Mouse (Mus musculus) midbrain, embryonic 15.5 days (tissue): Measurements from ENCODE around the gene Acsbg2. TPM values are rescaled to one million over a fixed set of nuclear protein-coding genes. Genes with fewer than 3 reads are reported as not detected.

Experiments used
- ATAC-seq: fragments of 200-750 bp; cut with Nextera tagmentation; replicated peaks from 2 replicates; pipeline ENCODE4 v1.8.0; 2017; ENCODE audit warnings: moderate TSS enrichment
- H3K27ac ChIP-seq: fragments of 300-500 bp; sonication (generic); 2 replicates; pipeline ENCODE4 v1.5.1; 2015; ENCODE audit warnings: mild to moderate bottlenecking, inconsistent platforms
- H3K27me3 ChIP-seq: fragments of 300-500 bp; sonication (generic); replicated peaks from 2 replicates; pipeline ENCODE4 v1.6.1; 2015; ENCODE audit warnings: inconsistent platforms
- H3K36me3 ChIP-seq: fragments of 300-500 bp; sonication (generic); replicated peaks from 2 replicates; pipeline ENCODE4 v1.6.1; 2015; ENCODE audit warnings: inconsistent platforms
- H3K4me1 ChIP-seq: fragments of 300-500 bp; sonication (generic); 2 replicates; pipeline ENCODE4 v1.6.1; 2015; ENCODE audit warnings: inconsistent platforms
- H3K4me2 ChIP-seq: fragments of 300-500 bp; sonication (generic); 2 replicates; pipeline ENCODE4 v1.6.1; 2015; ENCODE audit warnings: inconsistent platforms, mild to moderate bottlenecking, moderate library complexity
- H3K4me3 ChIP-seq: fragments of 300-500 bp; sonication (generic); 2 replicates; pipeline ENCODE4 v1.5.1; 2015; ENCODE audit warnings: mild to moderate bottlenecking, inconsistent platforms
- H3K9ac ChIP-seq: fragments of 300-500 bp; sonication (generic); 2 replicates; pipeline ENCODE4 v1.6.1; 2015; ENCODE audit warnings: mild to moderate bottlenecking, inconsistent platforms
- H3K9me3 ChIP-seq: fragments of 300-500 bp; sonication (generic); 2 replicates; pipeline ENCODE4 v1.6.1; 2016; ENCODE audit warnings: inconsistent platforms
- WGBS: fragments of 180-500 bp; shearing (Covaris S2); methylation state at CpG from one replicate; pipeline ENCODE4 v1.1.7; 2015; ENCODE audit warnings: mixed read lengths; 5-methylcytosine and 5-hydroxymethylcytosine counted together
- polyA plus RNA-seq: library from polyadenylated mRNA; unstranded; fragments of >200 nt; fragmentation: Nextera tagmentation; extraction: Ambion mirVana; gene quantifications from 2 replicates; pipeline ENCODE4 v1.2.1, GENCODE M21; 2015

The Acsbg2 gene
- polyA plus RNA-seq, 1 experiment from 2014 or later = not detected

DNA sequence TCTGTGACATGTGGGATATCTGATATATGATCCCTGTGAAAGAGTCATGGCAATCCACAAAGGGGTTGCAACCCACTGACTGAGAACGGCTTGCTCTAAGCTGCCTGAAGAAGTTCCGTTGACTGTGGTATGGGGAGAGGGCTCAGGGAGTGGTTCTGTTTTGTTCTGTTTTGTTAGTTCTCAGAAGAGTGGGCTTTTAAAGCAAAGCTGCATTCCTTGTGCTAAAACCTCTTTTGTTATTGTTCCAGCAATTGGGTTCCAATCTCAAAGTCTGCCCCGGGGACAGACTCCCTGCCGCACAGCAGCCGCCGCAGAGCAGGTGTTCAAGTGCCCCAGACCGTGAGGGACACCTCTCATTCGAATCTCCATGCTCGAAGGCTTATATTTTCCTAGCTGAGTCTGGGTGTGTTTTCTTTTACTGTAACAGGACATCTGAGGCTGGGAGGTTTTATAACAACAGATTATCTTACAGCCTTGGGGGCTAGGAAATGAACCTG, 4.7 kb downstream of the Acsbg2 start:
- Histone ChIP-seq H3K4me1 (no peaks in the 10 kb centered on the region), H3K27me3 (no peaks in the 10 kb centered on the region), H3K9ac (no peak overlapping the region), H3K9me3 (no peaks in the 10 kb centered on the region; the same call in 1 of the 2 replicates), H3K4me3 (no peak overlapping the region), H3K4me2 (no peak overlapping the region), H3K27ac (no peak overlapping the region), H3K36me3 (no peaks in the 10 kb centered on the region)
- no peak for ATAC-seq
- 35% methylated on average over 9 of the region's 9 CpGs for WGBS

DNA sequence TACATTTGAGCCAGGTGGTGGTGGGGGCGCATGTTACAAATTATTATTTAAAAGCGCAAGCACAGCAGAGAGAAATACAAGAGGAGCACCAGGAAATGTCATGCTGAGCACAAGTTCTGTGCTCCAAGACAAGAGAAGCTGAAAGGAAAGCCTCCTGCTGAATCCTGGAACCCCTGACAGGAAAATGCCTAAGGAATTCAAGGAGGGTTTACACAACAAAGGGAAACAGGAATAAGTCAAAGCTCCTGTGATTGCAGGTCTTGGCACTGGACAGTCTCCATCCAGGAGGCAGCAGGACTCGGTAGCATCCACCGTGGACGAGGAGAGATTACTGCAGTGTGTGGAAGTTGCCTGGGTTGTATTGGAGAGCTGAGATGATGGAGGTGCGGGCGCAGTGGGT, 8.2 kb downstream of the Acsbg2 start:
- H3K4me3 ChIP-seq = no peak overlapping the region
- H3K27me3 ChIP-seq = no peaks in the 10 kb centered on the region
- H3K9ac ChIP-seq = no peak overlapping the region
- H3K4me1 ChIP-seq = no peaks in the 10 kb centered on the region
- H3K4me2 ChIP-seq = no peak overlapping the region
- WGBS = 75% methylated on average over 7 of the region's 7 CpGs
- H3K36me3 ChIP-seq = no peaks in the 10 kb centered on the region
- no peak for ATAC-seq
- H3K27ac ChIP-seq = no peak overlapping the region
- H3K9me3 ChIP-seq = no peaks in the 10 kb centered on the region; the same call in 1 of the 2 replicates

DNA sequence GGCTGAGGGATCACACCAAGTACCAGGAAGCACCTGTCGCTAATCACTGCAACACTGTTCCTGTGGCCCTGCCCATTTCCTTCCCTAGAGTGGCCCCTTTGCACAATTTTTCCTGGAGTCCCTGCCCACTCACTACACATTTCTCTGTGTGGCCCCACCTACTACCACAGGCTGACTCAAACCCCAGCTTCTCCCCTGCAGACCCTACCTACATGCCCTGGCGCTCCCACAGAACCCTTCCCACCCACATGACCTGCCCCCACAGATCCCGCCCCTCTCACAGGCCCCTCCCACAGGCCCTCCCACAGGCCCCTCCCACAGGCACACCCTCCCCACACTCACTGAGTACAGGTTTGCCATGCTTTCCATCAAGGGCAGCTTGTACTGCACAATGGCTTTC, 13.1 kb downstream of the Acsbg2 start:
- Histone ChIP-seq H3K27me3 (no peaks in the 10 kb centered on the region), H3K36me3 (no peaks in the 10 kb centered on the region), H3K9me3 (no peaks in the 10 kb centered on the region), H3K9ac (no peak overlapping the region), H3K27ac (no peak overlapping the region), H3K4me2 (no peak overlapping the region), H3K4me3 (no peak overlapping the region), H3K4me1 (no peaks in the 10 kb centered on the region)
- 63% methylated on average over 3 of the region's 3 CpGs for WGBS
- ATAC-seq = no peak

DNA sequence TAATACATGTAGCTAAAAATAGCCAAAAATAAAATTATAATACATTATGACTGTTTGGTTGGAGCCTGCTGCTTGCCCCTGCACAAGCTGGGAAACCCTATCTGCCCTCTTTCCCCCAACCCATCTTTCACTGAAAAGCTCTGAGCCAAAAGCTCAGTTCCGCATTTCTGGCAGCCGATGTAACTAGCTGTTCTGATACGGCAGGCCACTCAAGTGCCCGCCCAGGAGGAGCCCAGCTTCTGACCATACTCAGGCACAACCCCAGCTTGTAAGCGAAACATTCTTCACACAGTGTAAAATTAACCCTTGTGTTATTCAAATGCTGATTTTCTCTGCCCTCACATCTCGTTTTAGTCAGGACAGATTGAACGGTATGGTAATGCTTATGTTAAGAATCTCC, 15.3 kb downstream of the Acsbg2 start:
- H3K4me3 ChIP-seq = no peak overlapping the region
- ATAC-seq = no peak

GRCm38 (mm10) chr17:56858216-56858615, 16.0 kb downstream of the Acsbg2 start:
- Histone ChIP-seq H3K9ac (no peak overlapping the region), H3K4me3 (no peak overlapping the region), H3K27ac (no peak overlapping the region), H3K36me3 (no peaks in the 10 kb centered on the region), H3K4me1 (no peaks in the 10 kb centered on the region), H3K27me3 (no peaks in the 10 kb centered on the region), H3K4me2 (no peak overlapping the region), H3K9me3 (no peaks in the 10 kb centered on the region)
- 43% methylated on average over 4 of the region's 4 CpGs for WGBS
- ATAC-seq = no peak

More for the DNA sequence above, 15.3 kb downstream of the Acsbg2 start:
- no peak overlapping the region for H3K27ac ChIP-seq
- no peaks in the 10 kb centered on the region for H3K27me3 ChIP-seq
- no peak overlapping the region for H3K9ac ChIP-seq
- WGBS = 48% methylated on average over 7 of the region's 7 CpGs
- H3K9me3 ChIP-seq = no peaks in the 10 kb centered on the region
- H3K4me1 ChIP-seq = no peaks in the 10 kb centered on the region
- no peak overlapping the region for H3K4me2 ChIP-seq
- no peaks in the 10 kb centered on the region for H3K36me3 ChIP-seq

- Histone ChIP-seq H3K4me3 (no peak overlapping the region), H3K27ac (no peak overlapping the region), H3K36me3 (no peaks in the 10 kb centered on the region), H3K4me2 (no peak overlapping the region), H3K9me3 (no peaks in the 10 kb centered on the region), H3K27me3 (no peaks in the 10 kb centered on the region), H3K4me1 (no peaks in the 10 kb centered on the region), H3K9ac (no peak overlapping the region)
- 85% methylated on average over 3 of the region's 3 CpGs for WGBS
- no peak for ATAC-seq
Observed at GRCm38 (mm10) chr17:56855421-56855820, 18.8 kb downstream of the Acsbg2 start.

DNA sequence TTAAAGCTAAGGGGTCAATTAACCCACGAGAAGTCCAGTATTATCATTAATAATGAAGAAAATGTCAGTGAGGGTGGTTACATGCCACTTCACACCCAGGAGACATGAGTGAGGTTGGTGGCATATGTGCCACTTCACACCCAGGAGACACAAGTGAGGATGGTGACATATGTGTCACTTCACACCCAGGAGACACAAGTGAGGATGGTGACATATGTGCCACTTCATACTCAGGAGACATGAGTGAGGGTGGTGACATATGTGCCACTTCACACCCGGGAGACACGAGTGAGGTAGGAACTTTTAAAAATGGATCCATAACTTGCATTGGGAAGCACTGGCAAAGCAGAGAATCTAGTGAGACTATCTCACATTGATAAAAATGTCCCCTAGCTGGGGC, 23.1 kb downstream of the Acsbg2 start:
- Histone ChIP-seq H3K9me3 (no peaks in the 10 kb centered on the region), H3K4me3 (no peak overlapping the region), H3K4me1 (no peaks in the 10 kb centered on the region), H3K27ac (no peak overlapping the region), H3K4me2 (no peak overlapping the region), H3K36me3 (no peaks in the 10 kb centered on the region), H3K27me3 (no peaks in the 10 kb centered on the region), H3K9ac (no peak overlapping the region)
- 76% methylated on average over 3 of the region's 3 CpGs for WGBS
- no peak for ATAC-seq

GRCm38 (mm10) chr17:56849710-56850109, 24.5 kb downstream of the Acsbg2 start:
- WGBS = 80% methylated on average over 13 of the region's 13 CpGs
- no peak overlapping the region for H3K9ac ChIP-seq
- no peak for ATAC-seq

DNA sequence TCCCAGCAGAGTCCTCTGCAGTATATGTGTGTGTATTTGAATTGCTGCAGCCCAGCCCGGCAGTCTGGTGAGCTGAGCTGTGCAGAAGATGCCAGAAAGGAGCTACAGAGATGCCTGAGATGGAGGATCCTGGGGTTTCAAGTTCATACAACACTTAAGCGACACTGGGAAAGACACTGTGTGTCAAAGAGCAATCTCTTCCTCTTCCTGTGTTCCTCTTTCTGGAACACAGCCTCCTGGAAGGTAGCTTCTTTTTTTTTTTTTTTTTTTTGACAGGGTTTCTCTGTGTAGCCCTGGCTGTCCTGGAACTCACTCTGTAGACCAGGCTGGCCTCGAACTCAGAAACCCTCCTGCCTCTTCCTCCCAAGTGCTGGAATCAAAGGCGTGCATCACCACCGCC, 25.5 kb downstream of the Acsbg2 start:
- H3K27ac ChIP-seq = no peak overlapping the region
- H3K9me3 ChIP-seq = no peaks in the 10 kb centered on the region
- H3K4me2 ChIP-seq = no peak overlapping the region
- H3K9ac ChIP-seq = no peak overlapping the region
- no peak overlapping the region for H3K4me3 ChIP-seq
- no peaks in the 10 kb centered on the region for H3K36me3 ChIP-seq
- 88% methylated on average over 5 of the region's 5 CpGs for WGBS
- no peaks in the 10 kb centered on the region for H3K4me1 ChIP-seq
- H3K27me3 ChIP-seq = no peaks in the 10 kb centered on the region
- no peak for ATAC-seq

More at GRCm38 (mm10) chr17:56849710-56850109, 24.5 kb downstream of the Acsbg2 start:
- H3K27ac ChIP-seq = no peak overlapping the region
- no peaks in the 10 kb centered on the region for H3K4me1 ChIP-seq
- no peaks in the 10 kb centered on the region for H3K9me3 ChIP-seq
- H3K36me3 ChIP-seq = no peaks in the 10 kb centered on the region
- no peak overlapping the region for H3K4me3 ChIP-seq
- H3K27me3 ChIP-seq = no peaks in the 10 kb centered on the region
- no peak overlapping the region for H3K4me2 ChIP-seq

GRCm38 (mm10) chr17:56843678-56844077, 30.6 kb downstream of the Acsbg2 start:
- H3K4me3 ChIP-seq = no peak overlapping the region
- 91% methylated on average over 5 of the region's 5 CpGs for WGBS
- no peak for ATAC-seq
- no peak overlapping the region for H3K4me2 ChIP-seq
- no peaks in the 10 kb centered on the region for H3K4me1 ChIP-seq
- no peak overlapping the region for H3K9ac ChIP-seq
- H3K9me3 ChIP-seq = no peaks in the 10 kb centered on the region
- H3K36me3 ChIP-seq = no peaks in the 10 kb centered on the region
- H3K27ac ChIP-seq = no peak overlapping the region
- H3K27me3 ChIP-seq = no peaks in the 10 kb centered on the region

- Histone ChIP-seq H3K4me2 (no peak overlapping the region), H3K27me3 (no peaks in the 10 kb centered on the region), H3K4me1 (no peaks in the 10 kb centered on the region), H3K9ac (no peak overlapping the region), H3K4me3 (no peak overlapping the region), H3K9me3 (no peaks in the 10 kb centered on the region), H3K36me3 (no peaks in the 10 kb centered on the region), H3K27ac (no peak overlapping the region)
- ATAC-seq = no peak
- 87% methylated on average over 5 of the region's 5 CpGs for WGBS
Observed at GRCm38 (mm10) chr17:56842173-56842572, 32.1 kb downstream of the Acsbg2 start.

GRCm38 (mm10) chr17:56840524-56840923, 33.7 kb downstream of the Acsbg2 start:
- ATAC-seq = no peak
- Histone ChIP-seq H3K9me3 (no peaks in the 10 kb centered on the region), H3K4me2 (no peak overlapping the region), H3K4me1 (no peaks in the 10 kb centered on the region), H3K4me3 (no peak overlapping the region), H3K36me3 (no peaks in the 10 kb centered on the region), H3K27ac (no peak overlapping the region), H3K27me3 (no peaks in the 10 kb centered on the region), H3K9ac (no peak overlapping the region)
- WGBS = 89% methylated on average over 7 of the region's 7 CpGs

DNA sequence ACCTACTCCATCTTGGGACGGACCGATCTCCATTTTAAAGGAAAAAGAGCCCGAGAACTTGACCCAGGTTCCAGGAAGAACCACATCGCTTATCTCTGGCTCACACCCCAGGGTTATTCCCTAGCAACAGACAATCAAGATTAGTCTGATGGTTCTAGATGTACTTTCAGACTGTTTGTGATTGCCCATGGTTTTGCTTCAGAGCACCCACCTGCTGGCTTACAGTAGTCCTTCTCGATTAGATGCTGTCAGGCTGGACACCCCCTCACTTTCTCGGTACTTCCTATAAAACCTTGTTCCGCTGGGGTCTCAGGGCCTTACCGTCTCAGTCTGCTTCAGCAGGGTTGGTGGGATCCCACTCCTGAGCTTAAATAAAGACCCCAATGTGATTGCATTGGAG, 37.9 kb downstream of the Acsbg2 start:
- WGBS = 94% methylated on average over 8 of the region's 8 CpGs
- no peaks in the 10 kb centered on the region for H3K36me3 ChIP-seq
- no peak overlapping the region for H3K9ac ChIP-seq
- no peaks in the 10 kb centered on the region for H3K9me3 ChIP-seq
- no peak overlapping the region for H3K4me3 ChIP-seq
- no peaks in the 10 kb centered on the region; the same call in 1 of the 2 replicates for H3K27me3 ChIP-seq
- H3K4me2 ChIP-seq = no peak overlapping the region
- ATAC-seq = no peak
- H3K4me1 ChIP-seq = peaks cover 5% of the 10 kb centered on the region; the same call in 1 of the 2 replicates
- H3K27ac ChIP-seq = no peak overlapping the region
